Mouse (Mus musculus) limb, embryonic 12.5 days (tissue): ENCODE measurements around the gene Col11a2. TPM values are rescaled to one million over a fixed set of nuclear protein-coding genes. Genes with fewer than 3 reads are reported as not detected.

Source experiments
- ATAC-seq: fragments of 200-750 bp; cut with Nextera tagmentation; 2 replicates; pipeline ENCODE4 v1.8.0; 2017; ENCODE audit warnings: low read depth, moderate TSS enrichment; ENCODE audit not compliant: insufficient number of reproducible peaks, insufficient read depth, low FRiP score, low TSS enrichment
- H3K27ac ChIP-seq: fragments of 300-500 bp; sonication (generic); 2 replicates; pipeline ENCODE4 v1.5.1; 2016; ENCODE audit warnings: mild to moderate bottlenecking, moderate library complexity
- H3K27me3 ChIP-seq: fragments of 300-500 bp; sonication (generic); 2 replicates; pipeline ENCODE4 v1.6.1; 2016; ENCODE audit warnings: mild to moderate bottlenecking, moderate library complexity
- H3K36me3 ChIP-seq: fragments of 300-500 bp; sonication (generic); 2 replicates; pipeline ENCODE4 v1.6.1; 2016; ENCODE audit warnings: mild to moderate bottlenecking, moderate library complexity
- H3K4me1 ChIP-seq: fragments of 300-500 bp; sonication (generic); replicated peaks from 2 replicates; pipeline ENCODE4 v1.6.1; 2016
- H3K4me2 ChIP-seq: fragments of 300-500 bp; sonication (generic); 2 replicates; pipeline ENCODE4 v1.6.1; 2016; ENCODE audit warnings: mild to moderate bottlenecking, moderate library complexity
- H3K4me3 ChIP-seq: fragments of 300-500 bp; sonication (generic); replicated peaks from 2 replicates; pipeline ENCODE4 v1.5.1; 2016; ENCODE audit warnings: mild to moderate bottlenecking
- H3K9ac ChIP-seq: fragments of 300-500 bp; sonication (generic); replicated peaks from 2 replicates; pipeline ENCODE4 v1.6.1; 2016; ENCODE audit warnings: mild to moderate bottlenecking, moderate library complexity
- H3K9me3 ChIP-seq: fragments of 300-500 bp; sonication (generic); 2 replicates; pipeline ENCODE4 v1.6.1; 2016; ENCODE audit warnings: mild to moderate bottlenecking, moderate library complexity
- WGBS: fragments of 180-500 bp; shearing (Covaris S2); methylation state at CpG from one replicate; pipeline ENCODE4 v1.1.7; 2016; 5-methylcytosine and 5-hydroxymethylcytosine counted together
- polyA plus RNA-seq: library from polyadenylated mRNA; unstranded; fragments of >200 nt; fragmentation: Nextera tagmentation; extraction: Ambion mirVana; gene quantifications from 2 replicates; pipeline ENCODE4 v1.2.1, GENCODE M21; 2016

The Col11a2 gene
- polyA plus RNA-seq, 1 experiment from 2014 or later, result 17.5 TPM

DNA sequence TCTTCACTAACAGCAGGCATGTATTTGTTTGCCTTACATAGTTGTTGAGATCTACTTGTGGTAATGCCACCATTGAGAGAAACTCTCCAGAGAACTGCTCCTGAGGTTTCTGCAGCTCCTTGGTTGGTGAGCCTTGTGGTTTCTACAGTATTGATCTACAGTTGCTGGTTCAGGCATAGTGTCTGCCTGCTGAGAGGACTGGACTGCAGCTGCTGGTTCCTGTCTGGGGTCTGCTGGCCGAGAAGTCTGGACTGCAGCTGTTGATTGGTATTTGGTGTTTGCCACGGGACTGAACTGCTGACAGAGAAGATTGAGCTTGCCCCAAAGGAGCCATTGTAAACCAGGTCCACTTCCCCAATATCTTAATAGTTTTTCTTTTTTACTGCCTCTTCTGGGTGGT, 32.7 kb upstream of the Col11a2 start:
- no peaks in the 10 kb centered on the region for H3K9me3 ChIP-seq
- ATAC-seq, result no peak
- H3K9ac ChIP-seq, result no peak overlapping the region
- no peak overlapping the region for H3K27ac ChIP-seq
- no peak overlapping the region for H3K4me2 ChIP-seq
- H3K27me3 ChIP-seq, result peaks cover 21% of the 10 kb centered on the region
- WGBS, result 35% methylated on average over 2 of the region's 2 CpGs
- H3K4me3 ChIP-seq, result no peak overlapping the region
- no peaks in the 10 kb centered on the region for H3K4me1 ChIP-seq
- H3K36me3 ChIP-seq, result no peaks in the 10 kb centered on the region

DNA sequence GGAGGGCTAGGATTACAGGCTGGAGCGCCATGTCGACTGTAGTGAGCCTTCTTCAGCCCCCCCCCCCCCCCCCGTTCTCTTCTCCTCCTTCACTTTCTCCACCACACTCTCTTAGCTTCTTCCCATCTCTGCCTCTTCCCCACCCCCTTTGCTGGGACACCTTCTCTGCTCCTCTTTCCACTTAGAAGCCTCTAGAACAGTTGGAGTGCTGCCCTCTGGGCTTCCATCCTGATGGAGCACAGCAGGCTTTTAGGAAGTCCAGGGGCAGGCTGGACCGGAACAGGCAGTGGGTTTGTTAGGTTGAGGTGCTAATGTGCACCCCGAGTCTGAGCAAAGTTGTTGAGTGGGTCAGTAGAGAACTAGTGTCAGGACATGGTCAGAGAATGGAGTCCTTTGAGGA, 29.1 kb upstream of the Col11a2 start:
- H3K27ac ChIP-seq, result no peak overlapping the region
- H3K36me3 ChIP-seq, result no peaks in the 10 kb centered on the region
- WGBS, result 69% methylated on average over 5 of the region's 5 CpGs
- ATAC-seq, result no peak
- H3K9me3 ChIP-seq, result 0 out of 2 replicates have a peak, but pooled peaks cover 2% of the 10 kb centered on the region
- H3K4me2 ChIP-seq, result no peak overlapping the region
- 0 out of 2 replicates have a peak, but pooled peaks cover 5% of the 10 kb centered on the region for H3K27me3 ChIP-seq
- H3K4me1 ChIP-seq, result no peaks in the 10 kb centered on the region
- H3K9ac ChIP-seq, result no peak overlapping the region
- no peak overlapping the region for H3K4me3 ChIP-seq

DNA sequence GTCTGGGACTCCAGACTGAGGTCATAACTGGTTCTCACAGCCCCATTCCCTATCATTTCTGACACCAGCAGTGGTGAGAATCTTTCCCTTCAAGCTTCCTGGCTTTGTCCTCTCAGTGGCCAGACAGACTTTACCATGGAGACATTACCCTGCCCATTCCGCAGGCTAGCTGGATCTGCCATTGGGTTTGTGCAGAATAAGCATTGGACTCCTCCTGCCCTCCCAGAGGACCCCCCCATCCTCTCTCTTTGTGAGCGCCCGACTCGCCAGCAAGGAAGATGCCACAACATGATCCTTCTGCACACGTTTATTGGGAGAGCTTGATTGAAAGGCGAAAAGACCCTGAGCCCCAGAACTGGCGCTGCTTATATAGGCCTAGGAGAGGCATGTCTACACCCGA, 25.8 kb upstream of the Col11a2 start:
- H3K9me3 ChIP-seq, result 0 out of 2 replicates have a peak, but pooled peaks cover 9% of the 10 kb centered on the region
- no peaks in the 10 kb centered on the region for H3K27me3 ChIP-seq
- no peaks in the 10 kb centered on the region for H3K4me1 ChIP-seq
- no peak overlapping the region for H3K27ac ChIP-seq
- no peaks in the 10 kb centered on the region for H3K36me3 ChIP-seq
- H3K4me2 ChIP-seq, result no peak overlapping the region
- no peak overlapping the region for H3K4me3 ChIP-seq
- WGBS, result 95% methylated on average over 8 of the region's 8 CpGs
- no peak overlapping the region for H3K9ac ChIP-seq
- no peak for ATAC-seq

DNA sequence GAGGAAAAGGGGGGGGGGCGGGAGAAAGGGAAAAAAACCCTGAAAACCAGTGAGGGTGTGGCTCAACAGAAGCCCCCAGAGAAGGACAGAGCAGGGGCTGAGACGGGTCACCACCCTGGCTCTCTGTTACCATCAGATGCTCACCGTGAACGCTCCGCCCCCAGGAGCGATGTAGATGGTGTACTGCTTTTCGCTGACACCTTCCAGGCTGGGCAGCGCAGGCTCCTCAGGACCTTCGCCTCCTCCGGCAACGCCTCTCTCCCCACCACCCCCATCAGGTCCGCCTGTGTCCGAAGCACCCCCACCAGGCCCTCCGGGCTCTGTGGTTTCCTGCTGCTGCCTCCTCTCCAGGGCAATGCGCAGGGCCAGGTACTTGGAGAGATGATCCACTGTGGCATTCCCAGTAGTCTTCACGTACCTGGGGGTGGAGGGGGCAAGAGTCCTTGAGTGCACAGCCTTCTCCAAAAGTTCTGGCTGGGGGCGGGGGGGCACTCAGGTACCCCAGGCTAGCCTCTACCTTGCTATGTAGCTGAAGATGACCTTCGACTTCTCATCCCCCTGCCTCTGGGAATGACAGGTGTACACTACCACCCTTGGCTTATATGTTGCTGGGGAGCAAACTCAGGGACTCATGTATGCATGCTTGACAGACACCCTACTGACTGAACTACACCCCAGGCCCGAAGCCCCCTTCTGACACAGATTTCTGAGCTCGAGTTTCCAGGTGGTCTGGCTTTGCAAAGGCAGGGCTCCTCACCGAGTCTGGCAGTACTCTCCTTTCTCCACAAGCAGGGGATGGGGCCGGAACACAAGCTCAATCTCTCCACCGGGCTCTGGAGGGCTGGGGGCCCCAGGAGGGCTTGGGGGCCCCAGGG, 17.5 kb upstream of the Col11a2 start:
- 93% methylated on average over 22 of the region's 23 CpGs for WGBS
- Histone ChIP-seq H3K4me3 (no peak overlapping the region), H3K27ac (no peak overlapping the region)

DNA sequence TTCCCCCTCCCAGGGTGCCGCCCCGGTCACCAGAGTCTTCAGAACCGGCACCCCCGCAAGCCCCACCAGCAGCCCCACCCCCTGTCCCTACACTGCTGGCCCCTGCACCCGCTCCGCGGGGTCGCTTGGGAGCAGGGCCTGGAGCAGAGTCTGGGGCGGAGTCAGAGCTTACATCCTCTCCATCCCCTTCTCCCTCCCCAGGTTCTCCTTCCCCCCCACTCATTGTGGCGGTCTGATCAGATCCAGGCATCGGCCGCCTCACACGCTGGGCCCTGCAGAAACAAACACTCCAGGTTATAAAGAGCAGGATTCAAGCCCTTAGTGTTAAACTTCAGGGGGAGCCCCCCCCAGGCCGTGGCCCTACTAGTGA, 16.8 kb upstream of the Col11a2 start:
- peaks cover 31% of the 10 kb centered on the region for H3K4me1 ChIP-seq
- no peaks in the 10 kb centered on the region for H3K27me3 ChIP-seq
- H3K9ac ChIP-seq, result no peak overlapping the region
- H3K9me3 ChIP-seq, result peaks cover 18% of the 10 kb centered on the region
- H3K36me3 ChIP-seq, result peaks cover 35% of the 10 kb centered on the region
- ATAC-seq, result no peak
- no peak overlapping the region for H3K27ac ChIP-seq
- no peak overlapping the region; the same call in 1 of the 2 replicates for H3K4me2 ChIP-seq
- 90% methylated on average over 14 of the region's 14 CpGs for WGBS
- no peak overlapping the region for H3K4me3 ChIP-seq

More for the DNA sequence above, 17.5 kb upstream of the Col11a2 start:
- peaks cover 20% of the 10 kb centered on the region for H3K9me3 ChIP-seq
- H3K36me3 ChIP-seq, result peaks cover 35% of the 10 kb centered on the region
- no peak overlapping the region; the same call in 1 of the 2 replicates for H3K4me2 ChIP-seq
- ATAC-seq, result no peak
- H3K27me3 ChIP-seq, result no peaks in the 10 kb centered on the region
- no peak overlapping the region for H3K9ac ChIP-seq
- peaks cover 25% of the 10 kb centered on the region for H3K4me1 ChIP-seq

DNA sequence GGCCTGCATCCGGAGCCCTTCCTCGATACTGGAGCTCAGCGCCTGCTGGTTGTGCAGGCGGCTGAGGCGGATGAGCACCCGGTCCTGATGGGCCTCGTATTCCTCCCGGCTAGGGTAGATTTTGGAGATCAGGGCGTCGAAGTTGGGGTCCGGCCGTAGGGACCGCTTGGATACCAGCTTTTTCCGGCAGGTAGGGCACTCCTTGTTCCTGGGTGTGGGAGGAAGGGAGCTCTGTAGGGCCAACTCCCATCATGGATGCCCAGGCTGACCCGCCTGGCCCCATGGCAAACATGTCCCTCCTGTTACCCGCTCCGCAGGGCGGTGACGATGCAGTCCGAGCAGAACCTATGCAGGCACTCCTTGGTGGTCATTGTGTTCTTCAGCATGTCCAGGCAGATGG, 16.2 kb upstream of the Col11a2 start:
- H3K9me3 ChIP-seq, result peaks cover 18% of the 10 kb centered on the region
- H3K27me3 ChIP-seq, result no peaks in the 10 kb centered on the region
- H3K4me1 ChIP-seq, result peaks cover 33% of the 10 kb centered on the region
- H3K9ac ChIP-seq, result no peak overlapping the region
- peaks cover 35% of the 10 kb centered on the region for H3K36me3 ChIP-seq
- no peak overlapping the region for H3K4me3 ChIP-seq
- 95% methylated on average over 20 of the region's 20 CpGs for WGBS
- H3K27ac ChIP-seq, result no peak overlapping the region
- no peak for ATAC-seq
- no peak overlapping the region for H3K4me2 ChIP-seq

DNA sequence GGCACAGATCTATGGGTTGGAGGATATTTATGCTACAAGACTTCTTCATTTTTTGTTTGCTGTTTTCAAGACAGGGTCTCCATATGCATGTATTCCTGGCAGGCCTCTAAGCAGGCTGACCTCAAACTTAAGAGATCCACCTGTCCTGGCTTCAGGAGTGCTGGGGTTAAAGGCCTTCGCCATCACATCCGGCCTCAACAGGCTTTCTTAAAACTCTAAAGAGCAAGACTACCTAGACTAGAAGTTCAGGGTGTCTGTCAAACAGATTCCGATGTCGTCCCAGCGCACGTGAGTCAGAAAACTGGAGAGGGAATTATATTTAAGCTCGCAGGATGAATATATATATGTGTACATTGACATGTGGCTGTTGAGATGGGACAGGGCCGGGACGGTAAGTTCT, 15.6 kb upstream of the Col11a2 start:
- Histone ChIP-seq H3K27me3 (no peaks in the 10 kb centered on the region), H3K4me2 (peak overlapping the region; percentile 99), H3K4me1 (peaks cover 40% of the 10 kb centered on the region), H3K9me3 (peaks cover 18% of the 10 kb centered on the region), H3K36me3 (peaks cover 40% of the 10 kb centered on the region), H3K27ac (no peak overlapping the region), H3K9ac (peak overlapping the region; percentile 93), H3K4me3 (peak overlapping the region; percentile 87)
- WGBS, result 71% methylated on average over 9 of the region's 9 CpGs
- no peak for ATAC-seq

DNA sequence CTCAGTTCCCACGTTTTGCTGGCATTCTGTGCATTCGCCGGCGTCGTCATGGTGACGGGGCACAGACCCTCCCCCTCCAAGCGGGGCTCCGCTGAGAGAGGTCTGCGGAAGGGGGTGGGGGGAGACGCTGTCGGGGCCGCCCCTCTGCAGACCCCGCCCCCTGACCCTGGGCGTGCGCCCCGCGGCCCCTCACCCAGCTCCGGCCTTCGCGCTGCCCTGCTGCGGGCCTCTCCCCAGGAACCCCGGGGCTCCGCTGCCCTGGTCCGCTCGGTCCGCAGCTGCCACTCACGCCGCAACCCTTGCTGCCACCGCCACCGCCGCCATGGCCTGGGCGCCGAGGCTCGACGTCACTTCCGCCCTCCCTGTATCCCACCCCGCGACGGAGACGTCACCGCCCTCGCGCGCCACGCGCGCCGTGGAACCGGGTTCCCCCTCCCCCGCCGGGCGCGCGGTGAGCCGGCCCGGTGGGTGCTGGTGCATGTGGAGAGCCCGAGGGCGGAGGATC, 14.9 kb upstream of the Col11a2 start, which contains the start of gene Ring1:
Gene Ring1 (minus strand): TSS at position 364 of the 505 bp plus-strand sequence.
- peak within 1 kb of the TSS; percentile 93 for H3K27ac ChIP-seq
- H3K27me3 ChIP-seq, result no peaks in the 10 kb centered on the region
- peak within 1 kb of the TSS; percentile 93 for H3K9ac ChIP-seq
- peaks cover 46% of the 10 kb centered on the region for H3K4me1 ChIP-seq
- H3K9me3 ChIP-seq, result peaks cover 13% of the 10 kb centered on the region
- peaks cover 47% of the 10 kb centered on the region for H3K36me3 ChIP-seq
- H3K4me3 ChIP-seq, result peak within 1 kb of the TSS; percentile 87
- peak; percentile 66 for ATAC-seq
- H3K4me2 ChIP-seq, result peak within 1 kb of the TSS; percentile 99
- WGBS, result under 1% methylated on average over 58 of the region's 58 CpGs

DNA sequence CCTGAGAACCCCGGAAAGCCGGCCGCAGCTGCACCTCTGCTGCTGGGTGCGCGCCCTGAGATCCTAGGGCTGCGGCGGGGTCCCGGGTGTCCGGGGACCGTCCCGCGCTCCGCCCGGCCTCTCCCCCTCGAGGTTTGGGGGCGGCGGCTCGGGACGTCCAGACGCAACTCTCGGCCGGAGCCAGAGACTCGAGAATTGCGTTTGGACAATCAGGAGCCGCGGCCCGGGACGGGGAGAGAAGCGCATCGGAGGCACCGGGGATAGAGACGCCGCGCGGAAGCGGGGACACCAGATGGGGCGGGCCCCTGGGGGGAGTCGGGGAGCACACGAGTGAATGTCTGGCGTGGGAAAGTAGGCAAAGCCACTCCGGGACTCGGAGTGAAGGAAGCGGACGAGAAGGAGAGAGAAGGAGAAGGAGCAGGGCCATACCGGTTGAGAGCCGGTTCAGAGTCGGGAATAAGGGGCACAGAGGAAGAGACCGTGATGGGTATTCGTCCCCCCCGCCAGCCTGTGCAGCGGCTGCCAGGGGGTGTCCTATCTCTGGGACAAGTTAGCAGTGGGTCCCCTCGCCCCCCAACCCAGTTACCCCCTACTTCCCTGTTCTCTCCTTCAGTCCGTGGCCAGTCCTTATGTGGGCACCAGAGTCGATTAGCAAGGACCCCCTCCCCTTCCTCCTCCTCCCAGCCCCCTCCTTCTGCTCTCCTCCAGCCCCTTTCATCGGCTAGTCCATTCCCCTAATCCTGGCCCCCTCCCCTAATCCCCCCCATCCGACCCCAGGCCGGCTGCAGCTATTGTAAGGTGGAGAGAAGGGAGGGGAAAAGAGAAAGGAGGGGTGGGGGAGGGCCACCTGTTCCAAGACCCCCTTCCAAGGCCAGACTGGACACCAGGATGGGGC, 14.1 kb upstream of the Col11a2 start:
- H3K9me3 ChIP-seq, result peaks cover 6% of the 10 kb centered on the region; the same call in 1 of the 2 replicates
- no peaks in the 10 kb centered on the region for H3K27me3 ChIP-seq
- peak overlapping the region; percentile 99 for H3K4me2 ChIP-seq
- peaks cover 50% of the 10 kb centered on the region for H3K36me3 ChIP-seq
- H3K27ac ChIP-seq, result peak overlapping the region; percentile 93
- H3K9ac ChIP-seq, result peak overlapping the region; percentile 93
- no peak for ATAC-seq
- peaks cover 53% of the 10 kb centered on the region for H3K4me1 ChIP-seq
- under 1% methylated on average over 57 of the region's 57 CpGs for WGBS
- peak overlapping the region; percentile 87 for H3K4me3 ChIP-seq

DNA sequence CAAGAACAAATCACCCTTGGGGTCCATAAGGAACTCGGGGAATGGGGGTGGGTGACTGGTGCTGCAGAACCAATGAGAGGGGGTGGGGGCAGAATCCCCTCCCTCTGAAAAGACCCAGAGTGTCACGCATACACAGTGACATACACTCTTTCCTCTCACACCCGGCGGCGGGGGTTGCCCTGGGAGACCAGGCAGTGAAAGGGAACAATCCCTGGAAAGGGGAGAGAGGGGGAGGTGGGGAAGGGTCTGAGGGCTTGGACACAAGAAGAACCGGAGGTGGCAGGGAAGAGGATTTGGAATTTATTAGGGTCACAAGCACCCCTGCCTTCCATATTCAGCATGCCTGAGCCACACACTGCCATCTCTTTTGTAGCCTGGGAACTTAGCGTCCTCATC, 13.5 kb upstream of the Col11a2 start:
- peak overlapping the region; percentile 87 for H3K4me3 ChIP-seq
- H3K9me3 ChIP-seq, result peaks cover 3% of the 10 kb centered on the region; the same call in 1 of the 2 replicates
- ATAC-seq, result no peak
- peak overlapping the region; percentile 99 for H3K4me2 ChIP-seq
- H3K4me1 ChIP-seq, result peaks cover 60% of the 10 kb centered on the region
- 0 out of 2 replicates have a peak overlapping the region, but pooled peaks have one; percentile 93 for H3K27ac ChIP-seq
- peaks cover 51% of the 10 kb centered on the region for H3K36me3 ChIP-seq
- 10% methylated on average over 7 of the region's 7 CpGs for WGBS
- no peaks in the 10 kb centered on the region for H3K27me3 ChIP-seq
- peak overlapping the region; percentile 93; the same call in 1 of the 2 replicates for H3K9ac ChIP-seq
